Mouse (Mus musculus) lung, postnatal 0 days (tissue): ENCODE measurements at regions not wholly inside any gene's neighbourhood (a gene's known extent, or its start where the extent isn't known, plus 50 kb on each side); places are given as distances from the start of the nearest gene placed in this dataset.

Experiments used
- CTCF ChIP-seq: IDR thresholded peaks from 2 replicates; pipeline ENCODE4 v1.5.1; 2016; ENCODE audit warnings: antibody characterized with exemption, mild to moderate bottlenecking
- EP300 ChIP-seq: IDR thresholded peaks from 2 replicates; pipeline ENCODE4 v1.6.1; 2016; ENCODE audit warnings: antibody characterized with exemption, mild to moderate bottlenecking, control low read depth

DNA sequence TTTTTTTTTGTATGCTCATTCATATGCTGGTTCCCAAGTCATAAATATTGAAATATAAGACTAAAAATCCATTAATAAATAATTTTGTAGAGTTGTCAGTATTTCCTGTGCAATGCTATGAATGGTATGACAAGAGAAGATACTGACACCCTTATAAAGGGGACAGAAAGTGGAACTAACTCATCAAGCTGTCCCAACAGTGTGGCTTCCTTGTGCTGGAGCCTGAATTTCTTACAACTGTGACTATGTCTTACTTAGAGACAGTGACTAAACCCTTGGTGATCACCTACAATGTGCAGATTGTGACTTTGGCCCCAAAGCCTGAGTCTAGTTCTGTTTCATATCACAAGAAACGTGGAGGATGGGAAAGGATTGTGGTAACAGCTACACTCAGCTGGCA lies 203.8 kb upstream of the Map3k1 start:
- TF ChIP-seq CTCF, result no peak
- TF ChIP-seq EP300, result no peak
